Mouse (Mus musculus): ENCODE measurements at regions not wholly inside any gene's neighbourhood (a gene's known extent, or its start where the extent isn't known, plus 50 kb on each side); places are given as distances from the start of the nearest gene placed in this dataset.

- TF ChIP-seq CTCF (conservative IDR thresholded peaks at IDR 0.05; ENCODE audit: low read length), result no peak
- no peak for TF ChIP-seq NANOG (IDR thresholded peaks at IDR 0.05; ENCODE audit: borderline replicate concordance, low read length)
These were observed 85.2 kb upstream of the Gm527 start for GRCm38 (mm10) chr12:64832313-64833151.
